Mouse (Mus musculus) T-helper 1 cell (primary cell): ENCODE results near the gene Fxyd4.

ENCODE experiments used
- in situ Hi-C: fragments of 300-600 bp; cut with MboI, MseI; formaldehyde crosslinking; loops from one replicate; pipeline ENCODE4 v1.15.1; 2025; ENCODE audit warnings: high pct_unique_total_duplicates

The Fxyd4 gene

GRCm38 (mm10) chr6:117900126-117901080 lies 37.1 kb downstream of the Fxyd4 start, which contains the start of gene Hnrnpf:
Gene Hnrnpf, plus strand, starts transcription at chr6:117900324.
- in situ Hi-C loops = loop anchor here (10.0 kb wide), 1 partner anchor 1484 kb away; no protein-coding TSS in a partner anchor

GRCm38 (mm10) chr6:117897800-117898199 lies 39.7 kb downstream of the Fxyd4 start:
- in situ Hi-C loops = no loop called here

DNA sequence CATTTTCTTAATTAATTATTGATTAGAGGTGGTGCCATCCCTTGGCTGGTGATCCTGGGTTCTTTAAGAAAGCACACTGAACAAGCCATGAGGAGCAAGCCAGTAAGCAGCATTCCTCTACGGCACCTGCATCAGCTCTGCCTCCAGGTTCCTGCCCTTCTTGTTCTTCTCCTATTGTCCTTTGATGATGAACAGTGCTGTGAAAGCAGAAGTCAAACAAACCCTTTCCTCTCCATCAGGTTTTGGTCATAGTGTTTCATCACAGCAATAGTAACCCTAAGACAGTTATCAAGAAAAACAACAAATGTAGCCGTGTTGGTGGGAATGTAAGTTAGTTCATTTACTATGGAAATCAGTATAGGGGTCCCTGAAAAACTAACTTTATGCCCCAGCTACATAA lies 44.1 kb downstream of the Fxyd4 start:
- in situ Hi-C loops = no loop called here

- in situ Hi-C loops = no loop called here
Measured at GRCm38 (mm10) chr6:117892386-117892785, 45.1 kb downstream of the Fxyd4 start.

DNA sequence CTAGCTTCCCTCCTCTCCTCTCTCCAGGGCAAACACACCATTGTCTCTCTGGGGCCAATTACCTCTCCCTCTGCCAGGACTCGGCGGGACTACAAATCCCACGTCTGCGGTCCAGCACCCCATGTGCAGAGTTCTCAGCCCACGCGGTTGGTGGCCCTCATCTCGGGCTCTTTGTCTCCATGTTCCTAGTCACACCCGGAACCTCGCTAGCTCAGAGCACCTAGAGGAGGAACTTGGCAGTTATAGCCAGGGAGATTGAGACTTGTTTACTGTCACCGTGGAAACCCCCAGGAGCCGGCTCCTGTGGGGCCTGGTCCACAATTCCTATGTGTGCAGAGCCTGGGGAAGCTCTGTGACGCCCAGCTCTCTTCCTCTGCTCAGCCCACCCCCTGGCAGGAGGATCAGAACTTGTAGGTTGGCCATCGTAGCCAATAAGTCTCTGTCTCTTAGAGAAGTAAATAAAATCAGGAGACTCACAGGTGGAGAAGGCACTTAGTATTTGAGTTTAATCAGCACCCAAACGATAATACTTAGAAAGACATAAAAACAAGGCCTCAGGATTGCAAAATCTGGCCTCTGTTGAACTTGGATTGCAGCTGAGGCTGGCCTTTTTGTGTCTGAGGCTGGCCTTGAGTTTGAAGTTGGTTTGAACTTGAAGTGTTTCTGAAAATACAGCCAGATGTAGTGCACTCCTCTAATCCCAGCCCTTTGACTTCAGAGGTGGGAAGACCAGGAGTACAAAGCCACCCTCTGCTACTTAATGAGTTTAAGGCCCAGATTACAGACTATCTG lies 45.9 kb downstream of the Fxyd4 start:
- in situ Hi-C loops = no loop called here

GRCm38 (mm10) chr6:117890257-117890656 lies 47.2 kb downstream of the Fxyd4 start:
- in situ Hi-C loops = no loop called here

DNA sequence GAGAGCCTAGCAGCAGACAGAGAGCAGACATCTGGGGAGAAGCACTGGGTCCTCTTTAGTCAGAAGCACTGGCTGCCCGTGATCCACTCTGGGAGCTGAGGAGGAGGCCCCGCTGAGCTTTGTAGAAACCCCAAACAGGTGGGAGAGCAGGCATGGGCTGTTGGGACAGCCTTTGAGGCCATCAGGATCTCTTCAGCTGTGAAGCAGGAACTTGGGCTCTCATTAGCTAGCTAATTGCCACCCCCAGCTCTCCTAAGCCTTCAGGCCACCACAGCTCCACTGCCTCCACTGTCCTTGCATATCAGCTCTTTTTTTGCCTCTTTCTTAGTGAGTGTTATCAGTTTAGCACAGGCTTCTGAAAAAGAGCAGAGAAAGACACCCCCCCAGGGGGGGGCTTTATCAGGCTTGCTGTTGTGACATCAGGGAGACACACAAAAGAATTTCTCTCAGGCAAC lies 48.8 kb downstream of the Fxyd4 start:
- in situ Hi-C loops = no loop called here

GRCm38 (mm10) chr6:117888032-117888431 lies 49.5 kb downstream of the Fxyd4 start:
- in situ Hi-C loops = no loop called here

DNA sequence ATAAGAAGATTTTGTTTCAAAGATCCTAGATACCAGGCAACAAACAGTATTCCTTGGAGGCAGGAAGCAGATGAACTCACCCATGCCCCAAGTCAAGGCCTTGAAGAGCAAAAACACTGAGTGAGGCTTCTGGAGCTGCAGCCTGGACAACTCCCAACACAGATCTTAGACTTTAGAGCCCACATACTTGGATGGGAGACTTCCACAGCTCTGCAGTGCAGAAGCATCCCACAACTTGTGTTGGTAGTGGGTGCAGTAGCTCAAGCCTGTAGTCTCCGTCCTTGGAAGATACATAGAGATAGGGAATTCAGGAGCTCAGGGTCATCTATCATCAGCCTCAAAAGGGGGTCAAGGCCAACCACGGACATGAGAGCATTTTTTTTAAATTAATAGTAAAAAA lies 51.5 kb downstream of the Fxyd4 start:
- in situ Hi-C loops = no loop called here
